Mouse (Mus musculus) stomach, postnatal 0 days (tissue): Measurements from ENCODE around the gene Serpine1.

Experiments used
- CTCF ChIP-seq: IDR thresholded peaks from 2 replicates; pipeline ENCODE4 v1.5.1; 2016; ENCODE audit warnings: antibody characterized with exemption, low read depth, mild to moderate bottlenecking, moderate library complexity
- EP300 ChIP-seq: optimal IDR thresholded peaks from 2 replicates; pipeline ENCODE3; 2016; ENCODE audit warnings: antibody characterized with exemption

GRCm38 (mm10) chr5:137072079-137072960, at the start of gene Serpine1:
- TF ChIP-seq EP300: peak; percentile 40
- TF ChIP-seq CTCF: no peak
